Mouse (Mus musculus): ENCODE results near the gene Lrp2. TPM values are rescaled to one million over a fixed set of nuclear protein-coding genes. Genes with fewer than 3 reads are reported as not detected.
A peak's percentile ranks its signal among the peaks of the same experiment; 100 is the strongest.

Gene Lrp2
- polyA plus RNA-seq, 1 experiment from 2014 or later = 2.0 TPM

GRCm38 (mm10) chr2:69445896-69446472 is 139.9 kb downstream of the Lrp2 start:
- H3K4me2 ChIP-seq (ENCODE audit: low read depth, low read length) = no peak overlapping the region
- no peaks in the 10 kb centered on the region for H3K4me1 ChIP-seq (ENCODE audit: control insufficient read depth, insufficient read depth, low read length)
- H3K9ac ChIP-seq (ENCODE audit: low read depth, low read length) = no peak overlapping the region
- WGBS = 49% methylated on average over 4 of the region's 4 CpGs
- no peaks in the 10 kb centered on the region for H3K27me3 ChIP-seq (replicated peaks; ENCODE audit: control insufficient read depth, insufficient read depth, low read length)
- no peaks in the 10 kb centered on the region for H3K9me3 ChIP-seq (ENCODE audit: control insufficient read depth, low read length)
- ATAC-seq = peak; percentile 55; the same call in 1 of the 2 replicates
- H3K27ac ChIP-seq (ENCODE audit: low read length) = no peak overlapping the region
- H3K4me3 ChIP-seq (ENCODE audit: low read length) = no peak overlapping the region
- no peaks in the 10 kb centered on the region for H3K36me3 ChIP-seq (ENCODE audit: control insufficient read depth, insufficient read depth, low read length)

- Histone ChIP-seq H3K27ac (ENCODE audit: low read length) (no peak overlapping the region), H3K4me2 (ENCODE audit: low read depth, low read length) (no peak overlapping the region), H3K9me3 (ENCODE audit: control insufficient read depth, low read length) (no peaks in the 10 kb centered on the region), H3K36me3 (ENCODE audit: control insufficient read depth, insufficient read depth, low read length) (no peaks in the 10 kb centered on the region), H3K27me3 (replicated peaks; ENCODE audit: control insufficient read depth, insufficient read depth, low read length) (no peaks in the 10 kb centered on the region), H3K9ac (ENCODE audit: low read depth, low read length) (no peak overlapping the region), H3K4me3 (ENCODE audit: low read length) (no peak overlapping the region), H3K4me1 (ENCODE audit: control insufficient read depth, insufficient read depth, low read length) (no peaks in the 10 kb centered on the region)
- 47% methylated on average over 3 of the region's 3 CpGs for WGBS
- no peak for ATAC-seq
Observed at GRCm38 (mm10) chr2:69441656-69442055, 144.2 kb downstream of the Lrp2 start.

GRCm38 (mm10) chr2:69428116-69428515 is 157.7 kb downstream of the Lrp2 start:
- Histone ChIP-seq H3K9ac (ENCODE audit: low read depth, low read length) (no peak overlapping the region), H3K4me2 (ENCODE audit: low read depth, low read length) (no peak overlapping the region), H3K36me3 (ENCODE audit: control insufficient read depth, insufficient read depth, low read length) (no peaks in the 10 kb centered on the region), H3K4me1 (ENCODE audit: control insufficient read depth, insufficient read depth, low read length) (no peaks in the 10 kb centered on the region), H3K27me3 (replicated peaks; ENCODE audit: control insufficient read depth, insufficient read depth, low read length) (no peaks in the 10 kb centered on the region), H3K27ac (ENCODE audit: low read length) (no peak overlapping the region), H3K4me3 (ENCODE audit: low read length) (no peak overlapping the region), H3K9me3 (ENCODE audit: control insufficient read depth, low read length) (no peaks in the 10 kb centered on the region)
- 34% methylated on average over 3 of the region's 3 CpGs for WGBS
- ATAC-seq = no peak; the same call in 1 of the 2 replicates

DNA sequence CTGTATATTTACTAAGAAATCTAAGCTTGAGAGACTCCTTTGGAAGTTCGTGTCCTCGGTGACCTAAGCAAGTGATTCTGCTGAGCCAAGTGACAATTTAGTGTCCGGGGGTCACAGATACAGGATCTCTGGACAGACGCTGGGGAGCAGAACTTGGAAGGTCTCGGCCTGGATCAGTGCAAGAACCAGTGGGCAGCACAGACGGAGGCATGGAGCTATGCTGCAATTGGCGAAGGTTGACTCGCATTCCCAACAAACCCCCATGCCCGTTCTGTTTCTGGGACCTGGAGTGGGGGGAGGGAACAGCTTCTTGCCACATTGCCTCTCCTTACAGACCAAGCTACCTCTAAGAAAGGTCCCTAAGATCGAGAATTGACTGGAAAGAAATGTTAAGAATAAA is 158.7 kb downstream of the Lrp2 start:
- H3K4me2 ChIP-seq (ENCODE audit: low read depth, low read length) = no peak overlapping the region
- H3K36me3 ChIP-seq (ENCODE audit: control insufficient read depth, insufficient read depth, low read length) = no peaks in the 10 kb centered on the region
- H3K4me3 ChIP-seq (ENCODE audit: low read length) = no peak overlapping the region
- no peaks in the 10 kb centered on the region for H3K4me1 ChIP-seq (ENCODE audit: control insufficient read depth, insufficient read depth, low read length)
- H3K27me3 ChIP-seq (replicated peaks; ENCODE audit: control insufficient read depth, insufficient read depth, low read length) = no peaks in the 10 kb centered on the region
- no peak for ATAC-seq
- H3K9ac ChIP-seq (ENCODE audit: low read depth, low read length) = no peak overlapping the region
- no peak overlapping the region for H3K27ac ChIP-seq (ENCODE audit: low read length)
- WGBS = 84% methylated on average over 10 of the region's 10 CpGs
- H3K9me3 ChIP-seq (ENCODE audit: control insufficient read depth, low read length) = no peaks in the 10 kb centered on the region

- WGBS = 86% methylated on average over 1 of the region's 1 CpGs
- H3K4me2 ChIP-seq (ENCODE audit: low read depth, low read length) = no peak overlapping the region
- H3K9me3 ChIP-seq (ENCODE audit: control insufficient read depth, low read length) = no peaks in the 10 kb centered on the region
- H3K27ac ChIP-seq (ENCODE audit: low read length) = no peak overlapping the region
- no peak for ATAC-seq
- no peaks in the 10 kb centered on the region for H3K27me3 ChIP-seq (replicated peaks; ENCODE audit: control insufficient read depth, insufficient read depth, low read length)
- no peaks in the 10 kb centered on the region for H3K36me3 ChIP-seq (ENCODE audit: control insufficient read depth, insufficient read depth, low read length)
- no peaks in the 10 kb centered on the region for H3K4me1 ChIP-seq (ENCODE audit: control insufficient read depth, insufficient read depth, low read length)
- H3K9ac ChIP-seq (ENCODE audit: low read depth, low read length) = no peak overlapping the region
- no peak overlapping the region for H3K4me3 ChIP-seq (ENCODE audit: low read length)
Observed at GRCm38 (mm10) chr2:69426081-69426480, 159.8 kb downstream of the Lrp2 start.

GRCm38 (mm10) chr2:69424829-69425228 is 161.0 kb downstream of the Lrp2 start:
- Histone ChIP-seq H3K9me3 (ENCODE audit: control insufficient read depth, low read length) (no peaks in the 10 kb centered on the region), H3K27me3 (replicated peaks; ENCODE audit: control insufficient read depth, insufficient read depth, low read length) (no peaks in the 10 kb centered on the region), H3K9ac (ENCODE audit: low read depth, low read length) (no peak overlapping the region), H3K4me3 (ENCODE audit: low read length) (no peak overlapping the region), H3K4me1 (ENCODE audit: control insufficient read depth, insufficient read depth, low read length) (no peaks in the 10 kb centered on the region), H3K27ac (ENCODE audit: low read length) (no peak overlapping the region), H3K4me2 (ENCODE audit: low read depth, low read length) (no peak overlapping the region), H3K36me3 (ENCODE audit: control insufficient read depth, insufficient read depth, low read length) (no peaks in the 10 kb centered on the region)
- no peak for ATAC-seq
- WGBS = 62% methylated on average over 5 of the region's 5 CpGs

DNA sequence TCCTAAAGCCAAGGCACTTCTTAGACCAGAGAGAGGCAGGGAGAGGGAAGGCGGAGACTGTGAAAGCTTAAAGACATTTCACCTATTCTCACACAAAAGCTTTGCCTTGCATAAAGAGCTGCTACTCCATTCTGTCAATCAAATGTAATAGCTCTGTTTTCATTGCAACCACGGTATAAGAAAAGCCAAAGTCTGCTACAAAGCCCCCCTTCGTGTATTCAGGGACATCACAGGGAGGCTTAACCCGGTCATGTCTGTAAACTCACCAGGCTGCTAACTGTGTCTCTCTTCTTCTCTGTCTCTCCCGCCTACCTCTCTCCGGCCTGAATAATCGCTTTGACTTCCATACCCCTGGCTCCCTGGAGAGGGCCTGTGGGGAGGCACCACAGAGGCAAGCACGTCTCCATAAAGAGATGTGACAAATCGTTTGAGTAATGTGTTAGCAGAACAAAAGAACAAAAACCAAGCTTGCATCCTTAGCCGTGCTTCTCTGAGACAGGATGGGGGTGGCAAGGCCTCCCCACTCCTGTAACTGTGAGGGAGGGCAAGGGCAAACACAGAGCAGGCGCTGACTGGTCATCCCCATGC is 167.5 kb downstream of the Lrp2 start:
- no peak overlapping the region for H3K4me2 ChIP-seq (ENCODE audit: low read depth, low read length)
- no peaks in the 10 kb centered on the region for H3K4me1 ChIP-seq (ENCODE audit: control insufficient read depth, insufficient read depth, low read length)
- WGBS = 26% methylated on average over 11 of the region's 11 CpGs
- H3K4me3 ChIP-seq (ENCODE audit: low read length) = no peak overlapping the region
- no peaks in the 10 kb centered on the region for H3K27me3 ChIP-seq (replicated peaks; ENCODE audit: control insufficient read depth, insufficient read depth, low read length)
- H3K9ac ChIP-seq (ENCODE audit: low read depth, low read length) = no peak overlapping the region
- no peaks in the 10 kb centered on the region for H3K9me3 ChIP-seq (ENCODE audit: control insufficient read depth, low read length)
- no peak for ATAC-seq
- no peak overlapping the region for H3K27ac ChIP-seq (ENCODE audit: low read length)
- no peaks in the 10 kb centered on the region for H3K36me3 ChIP-seq (ENCODE audit: control insufficient read depth, insufficient read depth, low read length)

DNA sequence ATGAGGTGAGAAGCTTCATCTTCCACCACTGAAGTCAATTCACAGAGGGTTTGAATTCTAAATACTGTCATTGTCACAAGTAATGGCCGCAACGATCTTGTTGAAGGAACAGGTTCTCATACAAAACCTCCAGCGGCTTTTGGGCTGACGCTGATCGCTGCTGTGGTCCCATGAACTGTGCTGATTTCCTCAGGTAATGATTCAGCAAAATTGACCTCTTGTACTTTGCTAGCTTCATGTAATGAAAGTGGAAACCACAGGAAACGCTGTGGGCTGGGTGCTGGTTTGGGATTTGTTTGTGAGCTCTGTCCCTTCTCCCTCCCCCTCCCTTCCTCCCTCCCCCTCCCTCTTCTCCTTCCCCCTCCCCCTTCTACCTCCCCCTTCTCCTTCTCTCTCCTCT is 170.8 kb downstream of the Lrp2 start:
- Histone ChIP-seq H3K36me3 (ENCODE audit: control insufficient read depth, insufficient read depth, low read length) (no peaks in the 10 kb centered on the region), H3K4me1 (ENCODE audit: control insufficient read depth, insufficient read depth, low read length) (no peaks in the 10 kb centered on the region), H3K9ac (ENCODE audit: low read depth, low read length) (no peak overlapping the region), H3K27me3 (replicated peaks; ENCODE audit: control insufficient read depth, insufficient read depth, low read length) (no peaks in the 10 kb centered on the region), H3K4me3 (ENCODE audit: low read length) (no peak overlapping the region), H3K27ac (ENCODE audit: low read length) (no peak overlapping the region), H3K9me3 (ENCODE audit: control insufficient read depth, low read length) (no peaks in the 10 kb centered on the region), H3K4me2 (ENCODE audit: low read depth, low read length) (no peak overlapping the region)
- no peak for ATAC-seq
- 83% methylated on average over 6 of the region's 6 CpGs for WGBS

GRCm38 (mm10) chr2:69414539-69414938 is 171.3 kb downstream of the Lrp2 start:
- H3K27me3 ChIP-seq (replicated peaks; ENCODE audit: control insufficient read depth, insufficient read depth, low read length) = no peaks in the 10 kb centered on the region
- 93% methylated on average over 10 of the region's 10 CpGs for WGBS
- no peak overlapping the region for H3K4me2 ChIP-seq (ENCODE audit: low read depth, low read length)
- H3K4me3 ChIP-seq (ENCODE audit: low read length) = no peak overlapping the region
- no peak overlapping the region for H3K27ac ChIP-seq (ENCODE audit: low read length)
- H3K9ac ChIP-seq (ENCODE audit: low read depth, low read length) = no peak overlapping the region
- no peak for ATAC-seq
- H3K36me3 ChIP-seq (ENCODE audit: control insufficient read depth, insufficient read depth, low read length) = no peaks in the 10 kb centered on the region
- H3K9me3 ChIP-seq (ENCODE audit: control insufficient read depth, low read length) = no peaks in the 10 kb centered on the region
- no peaks in the 10 kb centered on the region for H3K4me1 ChIP-seq (ENCODE audit: control insufficient read depth, insufficient read depth, low read length)

- H3K4me2 ChIP-seq (ENCODE audit: low read depth, low read length) = no peak overlapping the region
- no peak overlapping the region for H3K9ac ChIP-seq (ENCODE audit: low read depth, low read length)
- 90% methylated on average over 5 of the region's 5 CpGs for WGBS
- no peak for ATAC-seq
- H3K9me3 ChIP-seq (ENCODE audit: control insufficient read depth, low read length) = no peaks in the 10 kb centered on the region
- no peak overlapping the region for H3K27ac ChIP-seq (ENCODE audit: low read length)
- no peaks in the 10 kb centered on the region for H3K36me3 ChIP-seq (ENCODE audit: control insufficient read depth, insufficient read depth, low read length)
- H3K27me3 ChIP-seq (replicated peaks; ENCODE audit: control insufficient read depth, insufficient read depth, low read length) = no peaks in the 10 kb centered on the region
- no peaks in the 10 kb centered on the region for H3K4me1 ChIP-seq (ENCODE audit: control insufficient read depth, insufficient read depth, low read length)
- no peak overlapping the region for H3K4me3 ChIP-seq (ENCODE audit: low read length)
Observed at GRCm38 (mm10) chr2:69405692-69406091, 180.2 kb downstream of the Lrp2 start.
